Mouse (Mus musculus) testis, postnatal 14 days (tissue): ENCODE results near the gene Sh2d6.
A peak's percentile ranks its signal among the peaks of the same experiment; 100 is the strongest.

Experiments
- DNase-seq: peaks from one replicate; pipeline ENCODE4 v3.0.0; 2021; ENCODE audit warnings: low spot score

The Sh2d6 gene

GRCm38 (mm10) chr6:72521607-72522006, at the start of gene Sh2d6:
Sh2d6 (minus strand) TSS chr6:72521707.
- DNase-seq = no peak

GRCm38 (mm10) chr6:72570644-72571397, 49.3 kb upstream of the Sh2d6 start:
- no peak for DNase-seq

- no peak for DNase-seq
These were observed 47.2 kb upstream of the Sh2d6 start for GRCm38 (mm10) chr6:72568736-72569135.

- no peak for DNase-seq
These were observed 46.0 kb upstream of the Sh2d6 start for GRCm38 (mm10) chr6:72567508-72567907.

- peak; percentile 57 for DNase-seq
These were observed 44.5 kb upstream of the Sh2d6 start for GRCm38 (mm10) chr6:72566044-72566443.

- DNase-seq = no peak
These were observed 44.0 kb upstream of the Sh2d6 start for GRCm38 (mm10) chr6:72565506-72565905.

GRCm38 (mm10) chr6:72562894-72563293, 41.4 kb upstream of the Sh2d6 start:
- no peak for DNase-seq

- no peak for DNase-seq
These were observed 41.0 kb upstream of the Sh2d6 start for GRCm38 (mm10) chr6:72562486-72562885.

GRCm38 (mm10) chr6:72560801-72561200, 39.3 kb upstream of the Sh2d6 start:
- no peak for DNase-seq

GRCm38 (mm10) chr6:72553079-72553412, 31.5 kb upstream of the Sh2d6 start:
- DNase-seq = no peak

GRCm38 (mm10) chr6:72552171-72553078, 30.9 kb upstream of the Sh2d6 start:
- DNase-seq = peak; percentile 66

GRCm38 (mm10) chr6:72550503-72551100, 29.1 kb upstream of the Sh2d6 start:
- no peak for DNase-seq

- DNase-seq = no peak
These were observed 28.5 kb upstream of the Sh2d6 start for GRCm38 (mm10) chr6:72550025-72550424.

GRCm38 (mm10) chr6:72549041-72549580, 27.6 kb upstream of the Sh2d6 start:
- DNase-seq = no peak

GRCm38 (mm10) chr6:72547862-72548261, 26.4 kb upstream of the Sh2d6 start:
- DNase-seq = no peak

GRCm38 (mm10) chr6:72547121-72547520, 25.6 kb upstream of the Sh2d6 start:
- no peak for DNase-seq

GRCm38 (mm10) chr6:72545377-72545776, 23.9 kb upstream of the Sh2d6 start:
- DNase-seq = no peak

- DNase-seq = no peak
These were observed 22.9 kb upstream of the Sh2d6 start, which contains the start of gene Capg for GRCm38 (mm10) chr6:72544283-72544987. Capg (plus strand) TSS chr6:72544391.

GRCm38 (mm10) chr6:72543265-72543850, 21.9 kb upstream of the Sh2d6 start:
- DNase-seq = no peak

GRCm38 (mm10) chr6:72538562-72539031, 17.1 kb upstream of the Sh2d6 start:
- DNase-seq = peak; percentile 86

GRCm38 (mm10) chr6:72537998-72538500, 16.5 kb upstream of the Sh2d6 start:
- DNase-seq = no peak
